Mouse (Mus musculus) C2C12 (cell line): ENCODE measurements around the gene Psmc2.

Source experiments
- CEBPB ChIP-seq: IDR thresholded peaks from one replicate; pipeline ENCODE4 v1.6.1; 2011; ENCODE audit warnings: low read depth, mild to moderate bottlenecking, control low read depth, moderate library complexity
- CTCF ChIP-seq: IDR thresholded peaks from one replicate; pipeline ENCODE4 v1.5.1; 2011; ENCODE audit not compliant: control insufficient read depth, insufficient read depth, insufficient read length
- FOSL1 ChIP-seq: IDR thresholded peaks from one replicate; pipeline ENCODE4 v1.8.0; 2011; ENCODE audit warnings: mild to moderate bottlenecking, low read length; ENCODE audit not compliant: poor library complexity, insufficient read depth, severe bottlenecking
- MAX ChIP-seq: IDR thresholded peaks from one replicate; pipeline ENCODE4 v1.6.1; 2011; ENCODE audit warnings: mild to moderate bottlenecking, control low read depth
- MYOD1 ChIP-seq: IDR thresholded peaks from one replicate; pipeline ENCODE4 v1.6.1; 2011; ENCODE audit warnings: low read depth; ENCODE audit not compliant: control insufficient read depth, insufficient read length
- USF1 ChIP-seq: IDR thresholded peaks from one replicate; pipeline ENCODE4 v1.6.1; 2011; ENCODE audit warnings: low read depth, mild to moderate bottlenecking, control low read depth, moderate library complexity

- TF ChIP-seq CTCF = no peak
- no peak for TF ChIP-seq CEBPB
- no peak for TF ChIP-seq USF1
- no peak for TF ChIP-seq MYOD1
- TF ChIP-seq FOSL1 = no peak
- TF ChIP-seq MAX = no peak
Measured at GRCm38 (mm10) chr5:21804837-21805236, 19.8 kb downstream of the Psmc2 start.
